Mouse (Mus musculus) heart, adult 8-10 months (tissue): ENCODE measurements at regions not wholly inside any gene's neighbourhood (a gene's known extent, or its start where the extent isn't known, plus 50 kb on each side); places are given as distances from the start of the nearest gene placed in this dataset.

ENCODE experiments used
- DNase-seq: peaks from one replicate; pipeline ENCODE4 v3.0.0; 2022; ENCODE audit warnings: low spot score

DNA sequence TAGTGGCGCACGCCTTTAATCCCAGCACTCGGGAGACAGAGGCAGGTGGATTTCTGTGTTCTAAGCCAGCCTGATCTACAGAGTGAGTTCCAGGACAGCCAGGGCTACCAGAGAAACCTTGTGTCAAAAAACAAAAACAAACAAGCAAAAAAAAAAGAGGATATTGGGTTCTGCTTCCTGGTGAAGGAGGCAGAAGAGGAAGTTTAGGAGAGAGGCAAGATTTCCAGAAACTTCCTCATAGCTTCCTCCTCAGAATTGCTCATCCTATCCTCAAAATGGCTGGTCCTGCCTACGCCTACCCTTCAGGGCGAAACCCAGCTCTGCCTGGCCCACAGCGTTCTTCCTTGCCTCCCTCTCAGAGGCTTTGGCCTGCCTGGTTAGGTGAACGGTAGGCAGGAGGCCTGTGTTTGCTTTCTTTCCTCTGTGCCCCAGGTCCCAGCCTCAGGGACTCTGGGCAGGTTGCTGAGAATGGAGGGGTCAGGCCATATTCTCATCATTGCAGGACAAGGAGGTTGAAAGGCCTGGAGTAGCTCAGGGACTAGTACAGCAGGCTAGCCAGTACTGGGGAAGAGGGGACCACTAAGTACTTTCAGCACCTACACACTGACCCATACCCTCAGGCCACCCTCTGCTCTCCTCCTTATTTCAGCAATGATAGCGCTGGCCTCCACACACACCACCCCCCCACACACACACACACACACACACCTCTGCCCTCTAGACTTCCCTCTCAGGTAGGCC lies 79.6 kb downstream of the Zfp36l2 start:
- DNase-seq: no peak

DNA sequence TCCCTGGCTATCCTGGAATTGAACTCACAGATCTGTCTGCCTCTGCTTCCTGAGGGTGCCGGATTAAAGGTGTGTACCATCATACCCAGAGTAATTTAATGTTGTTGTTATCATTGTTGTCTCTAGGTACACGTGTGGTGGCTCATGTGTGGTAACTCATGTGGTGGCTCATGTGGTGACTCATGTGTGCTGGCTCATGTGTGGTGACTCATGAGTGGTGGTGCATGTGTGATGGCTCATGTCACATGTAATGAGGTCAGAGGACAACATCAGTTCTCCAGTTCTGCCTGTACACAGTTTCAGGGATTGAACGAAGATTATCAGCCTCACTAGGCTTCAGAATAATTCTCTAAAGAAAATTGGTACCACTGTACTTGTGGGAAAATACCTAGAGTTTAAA lies 80.2 kb downstream of the Zfp36l2 start:
- DNase-seq: no peak

DNA sequence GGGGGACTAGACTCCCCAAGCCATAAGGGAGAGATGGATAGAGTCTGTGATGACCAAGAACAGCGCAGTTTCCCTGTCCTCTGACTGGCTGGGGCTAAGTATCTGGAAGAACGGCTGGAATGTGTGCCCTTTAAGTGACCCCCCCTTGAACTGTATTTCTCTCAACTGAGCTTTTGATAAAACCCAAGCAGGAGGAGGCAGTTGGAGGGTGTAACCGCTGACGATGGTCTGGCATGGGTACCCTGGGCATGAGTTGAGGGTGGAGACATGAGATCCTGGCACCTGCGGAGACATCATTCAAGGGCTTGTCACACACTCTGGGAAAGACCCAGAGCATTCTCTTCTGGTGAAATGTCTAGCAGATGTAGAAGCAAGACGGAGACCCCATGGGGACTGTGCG lies 83.5 kb downstream of the Zfp36l2 start:
- DNase-seq: no peak

DNA sequence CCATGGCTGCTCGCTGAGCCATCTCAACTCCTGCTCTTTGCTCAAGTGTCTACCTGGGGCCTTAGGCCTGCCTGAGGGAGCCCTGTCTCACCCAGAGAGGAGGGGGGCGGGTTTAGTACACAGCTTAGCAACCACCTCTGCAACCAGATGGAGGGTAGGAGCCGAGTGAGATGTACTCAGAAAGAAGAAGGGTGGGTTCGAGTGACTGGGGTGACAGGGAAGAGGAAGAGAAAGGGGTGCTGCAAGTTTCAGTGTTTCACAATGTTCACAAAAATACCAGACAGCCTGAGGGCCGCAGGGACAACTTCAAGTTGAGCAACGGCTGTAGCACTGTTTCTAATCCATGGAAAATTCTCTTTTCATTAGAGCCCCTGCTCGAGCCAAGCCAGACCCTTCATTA lies 84.4 kb downstream of the Zfp36l2 start:
- no peak for DNase-seq

DNA sequence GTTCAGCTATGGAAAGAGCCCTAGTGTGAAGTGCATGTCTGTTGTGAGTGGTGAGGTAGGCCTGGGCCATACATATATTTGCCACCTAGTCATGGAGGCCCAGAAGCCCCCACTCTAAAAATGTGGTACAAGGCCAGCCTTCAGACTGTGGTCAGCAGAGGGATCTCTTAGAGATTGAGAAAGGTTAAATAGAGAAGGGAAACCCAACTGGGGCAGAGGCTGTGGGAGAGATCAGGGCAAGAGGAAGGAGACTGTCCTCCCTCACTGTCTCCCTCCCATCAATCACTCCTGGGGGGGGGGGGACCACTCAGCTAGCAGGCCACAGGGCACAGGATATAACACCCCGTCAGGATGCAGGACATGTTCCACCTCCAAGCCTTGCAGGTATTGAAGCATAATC lies 86.1 kb downstream of the Zfp36l2 start:
- DNase-seq: no peak

DNA sequence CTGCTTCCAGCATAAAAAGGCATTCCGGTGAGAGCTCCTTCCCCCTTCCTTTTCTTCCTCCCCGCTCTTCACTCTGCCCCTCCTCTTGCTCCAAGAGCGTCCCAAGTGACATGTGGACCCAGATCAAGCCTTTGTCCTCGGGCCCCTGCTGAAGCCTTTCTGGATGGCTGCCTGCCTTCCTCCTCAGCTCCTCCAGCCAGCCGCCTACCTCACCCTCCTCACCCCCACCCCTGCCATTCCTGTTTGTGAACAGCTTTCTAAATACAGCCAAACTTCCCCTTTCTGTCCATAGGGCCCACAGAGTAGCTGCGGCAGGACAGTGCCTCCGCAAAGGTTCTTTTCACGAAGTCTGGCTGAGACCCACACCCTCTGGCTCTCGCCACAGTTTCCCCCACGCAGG lies 87.2 kb downstream of the Zfp36l2 start:
- no peak for DNase-seq

DNA sequence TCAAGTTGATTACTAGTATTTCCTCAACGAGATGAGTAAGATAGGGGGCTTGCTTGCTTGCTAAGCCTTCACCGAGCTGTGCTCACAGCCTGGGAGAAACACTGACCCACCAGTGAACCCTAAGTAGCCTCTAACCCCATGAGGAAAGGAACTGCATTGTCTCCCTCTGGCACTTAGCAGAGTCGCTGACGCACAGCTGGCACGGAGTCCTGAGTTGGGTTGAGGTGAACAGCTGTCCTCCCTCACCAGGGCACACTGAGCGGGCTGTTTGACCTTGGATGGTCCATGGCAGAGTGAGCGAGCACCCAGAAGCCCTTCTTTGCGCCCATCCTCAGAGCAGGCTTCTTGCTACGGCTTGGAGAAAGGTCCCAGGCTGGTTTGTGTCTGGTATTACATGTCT lies 88.0 kb downstream of the Zfp36l2 start:
- DNase-seq: no peak

DNA sequence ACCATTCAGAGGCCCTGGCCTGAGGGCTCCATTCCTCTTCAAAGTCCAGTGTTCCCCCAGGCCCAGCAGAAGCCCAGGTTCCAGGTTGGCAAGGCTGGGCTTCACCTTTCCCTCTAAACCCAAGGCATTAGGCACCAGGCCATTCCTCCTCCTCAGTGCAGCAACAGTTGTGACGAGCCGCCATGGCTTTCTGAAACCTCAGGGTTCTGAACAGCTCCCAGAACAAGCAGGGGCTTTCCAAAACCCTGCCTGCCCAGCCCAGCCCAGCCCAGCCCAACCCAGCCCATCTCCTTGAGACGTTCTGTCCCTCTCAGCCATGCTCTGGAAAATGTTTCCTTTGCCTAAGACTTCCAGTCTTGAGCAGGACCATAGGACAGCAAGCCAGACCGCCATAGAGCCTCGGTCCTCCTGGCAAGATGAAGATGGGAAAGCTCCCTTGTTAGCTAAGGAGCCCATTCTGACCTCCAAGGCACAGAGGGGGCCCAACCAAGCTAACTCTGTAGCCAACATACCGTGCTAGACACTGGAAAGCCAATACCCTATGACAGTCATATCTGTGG lies 89.8 kb downstream of the Zfp36l2 start:
- no peak for DNase-seq

DNA sequence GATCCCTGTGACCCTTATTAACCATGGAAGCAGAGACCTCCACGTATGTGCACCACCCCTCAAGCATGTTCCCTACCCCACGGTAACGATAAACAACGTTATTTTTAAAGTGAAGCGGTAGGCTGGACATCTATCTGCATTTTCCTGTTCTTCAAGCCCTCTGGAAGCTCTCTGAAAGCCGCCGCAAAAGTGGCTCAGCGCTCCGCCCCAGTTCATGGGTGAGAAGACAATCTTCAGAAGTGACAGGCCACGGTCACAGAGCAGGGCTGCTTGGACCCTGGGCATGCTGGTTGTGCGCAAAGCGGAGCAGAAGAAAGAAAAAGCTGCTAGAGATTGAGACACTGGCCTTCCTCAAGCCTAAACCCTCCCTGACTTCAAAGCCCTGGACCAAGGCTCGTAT lies 90.5 kb downstream of the Zfp36l2 start:
- DNase-seq: no peak

DNA sequence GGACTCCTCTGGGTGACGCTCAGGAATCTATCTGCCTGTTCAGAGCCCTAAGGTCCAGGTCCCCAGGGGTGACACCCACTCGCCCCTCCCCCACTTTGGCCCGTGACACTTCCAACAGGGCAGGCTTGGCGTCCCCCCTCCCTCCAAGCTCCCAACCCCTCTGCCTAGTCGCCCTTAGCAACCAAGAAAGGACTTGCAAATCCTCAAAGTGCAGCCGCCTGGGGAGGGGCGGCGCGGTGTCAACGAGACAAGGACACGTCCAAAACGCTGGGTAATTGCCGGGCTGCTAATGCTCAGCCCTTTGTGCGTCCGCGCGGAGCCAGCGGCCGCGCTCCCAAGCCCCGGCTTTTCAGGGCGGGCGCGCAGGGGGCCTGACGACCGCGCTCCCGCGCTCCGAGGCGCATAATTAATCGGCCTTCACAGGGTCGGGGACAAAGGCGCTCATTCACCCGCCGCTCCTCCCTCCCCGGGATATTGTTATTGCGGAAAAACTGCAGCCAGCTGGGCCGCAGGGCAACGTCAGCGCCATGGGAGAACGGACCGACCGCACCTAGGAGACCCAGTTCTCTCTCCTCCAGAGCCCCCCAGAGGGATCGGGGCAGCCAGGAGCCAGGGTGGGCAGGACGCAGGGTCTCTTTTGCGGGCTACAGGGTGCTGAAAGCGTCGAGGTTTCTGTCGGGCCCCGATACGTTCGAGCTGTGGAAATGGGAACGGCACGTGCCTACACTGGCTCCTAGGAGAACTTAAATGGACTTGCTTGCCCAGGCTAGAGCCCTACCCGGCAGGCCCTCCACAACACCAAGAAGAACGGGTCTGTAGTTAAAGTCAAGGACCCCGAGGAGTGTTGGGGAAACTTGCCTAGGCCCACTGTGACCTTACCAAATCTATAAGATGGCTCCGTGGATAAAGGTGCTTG lies 91.1 kb downstream of the Zfp36l2 start:
- DNase-seq: no peak

DNA sequence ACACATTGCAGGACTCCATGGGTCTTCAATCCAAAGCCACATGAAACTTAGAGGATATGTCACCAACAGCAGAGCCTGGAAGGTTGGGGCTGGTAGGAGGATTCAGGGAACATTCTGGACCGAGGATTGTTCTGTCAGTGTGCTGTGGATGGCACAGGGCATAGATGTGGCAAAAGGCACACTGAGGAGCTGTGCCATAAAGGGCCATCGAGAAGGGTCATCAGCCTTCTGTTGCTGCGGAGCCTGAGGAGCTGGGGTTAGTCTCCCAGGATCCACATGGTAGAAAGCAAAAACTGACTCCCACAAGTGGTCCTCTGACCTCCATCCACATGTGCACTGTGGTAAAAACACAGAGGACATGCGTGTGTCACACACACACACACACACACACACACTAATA lies 91.9 kb downstream of the Zfp36l2 start:
- DNase-seq: no peak

DNA sequence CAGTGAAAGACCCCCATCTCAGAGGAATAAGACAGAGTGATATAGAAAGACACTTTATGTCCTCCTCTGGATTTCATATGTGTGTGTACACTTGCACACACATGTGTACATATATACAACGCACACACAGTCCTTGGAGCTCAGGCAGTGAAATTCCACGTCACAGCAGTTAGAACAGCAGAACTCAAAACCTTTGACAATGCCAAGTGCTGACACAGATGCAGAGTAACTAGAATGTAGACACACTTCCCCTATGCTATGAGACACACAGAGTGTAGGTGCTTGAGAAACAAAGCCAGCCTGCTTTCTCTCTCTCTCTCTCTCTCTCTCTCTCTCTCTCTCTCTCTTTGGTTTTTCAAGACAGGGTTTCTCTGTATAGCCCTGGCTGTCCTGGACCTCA lies 92.7 kb downstream of the Zfp36l2 start:
- no peak for DNase-seq

DNA sequence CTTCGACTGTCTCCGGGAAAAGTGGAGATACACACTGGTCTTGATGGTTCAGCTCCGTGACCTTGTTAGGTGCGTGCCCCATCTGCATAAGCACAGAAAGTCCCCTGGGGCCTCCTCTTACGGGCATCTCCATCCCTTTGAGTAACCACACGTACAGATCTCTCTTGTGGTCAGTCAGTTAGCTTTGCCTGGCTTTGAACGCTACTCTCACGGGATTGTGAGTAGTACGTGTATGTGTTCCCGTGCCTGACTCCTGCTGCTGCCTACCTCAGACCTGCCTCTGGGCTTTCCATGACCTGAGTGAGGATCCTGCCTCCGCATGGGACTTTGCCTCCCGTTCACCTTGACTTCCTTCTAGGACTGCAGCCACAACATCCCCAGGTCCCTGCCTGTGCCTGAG lies 101.4 kb downstream of the Zfp36l2 start:
- DNase-seq: no peak

DNA sequence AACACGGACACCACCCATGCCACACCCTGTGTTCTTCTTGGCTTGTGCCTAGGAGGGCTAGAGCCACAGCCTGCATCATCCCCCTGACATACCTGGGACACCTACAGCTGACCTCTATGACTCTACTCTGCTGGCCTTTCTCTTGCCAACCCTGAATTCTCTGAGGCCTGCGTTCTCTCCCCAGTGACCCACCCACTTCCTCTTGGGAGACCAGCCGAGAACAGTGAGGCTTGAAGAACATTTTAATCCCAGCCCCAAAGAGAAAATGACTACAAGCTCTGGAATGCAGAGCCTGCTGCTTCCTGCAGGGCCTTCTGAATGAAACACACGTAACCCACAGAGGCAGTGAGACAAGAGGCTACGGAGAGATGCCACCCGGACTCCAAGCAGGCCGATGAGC lies 102.0 kb downstream of the Zfp36l2 start:
- peak; percentile 88 for DNase-seq

DNA sequence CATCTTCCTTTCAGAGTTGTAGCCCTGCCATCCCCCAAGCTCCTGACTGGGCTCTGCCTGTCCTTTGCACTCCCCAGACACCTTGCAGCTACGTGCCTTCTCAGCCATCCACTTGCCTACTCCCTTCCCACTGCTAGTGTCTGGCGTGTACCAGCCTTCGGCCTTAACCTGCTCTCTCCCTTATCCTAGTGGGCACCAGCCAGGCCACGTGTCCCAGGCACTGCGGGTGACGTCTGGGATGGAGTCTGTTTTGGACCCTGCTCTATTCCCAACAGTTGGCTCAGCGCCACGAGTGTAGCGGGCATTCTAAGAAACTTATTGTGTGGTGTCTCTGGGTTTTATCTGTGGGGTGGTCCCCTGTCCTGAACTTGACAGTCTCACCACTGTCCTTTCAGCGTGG lies 102.5 kb downstream of the Zfp36l2 start:
- no peak for DNase-seq

DNA sequence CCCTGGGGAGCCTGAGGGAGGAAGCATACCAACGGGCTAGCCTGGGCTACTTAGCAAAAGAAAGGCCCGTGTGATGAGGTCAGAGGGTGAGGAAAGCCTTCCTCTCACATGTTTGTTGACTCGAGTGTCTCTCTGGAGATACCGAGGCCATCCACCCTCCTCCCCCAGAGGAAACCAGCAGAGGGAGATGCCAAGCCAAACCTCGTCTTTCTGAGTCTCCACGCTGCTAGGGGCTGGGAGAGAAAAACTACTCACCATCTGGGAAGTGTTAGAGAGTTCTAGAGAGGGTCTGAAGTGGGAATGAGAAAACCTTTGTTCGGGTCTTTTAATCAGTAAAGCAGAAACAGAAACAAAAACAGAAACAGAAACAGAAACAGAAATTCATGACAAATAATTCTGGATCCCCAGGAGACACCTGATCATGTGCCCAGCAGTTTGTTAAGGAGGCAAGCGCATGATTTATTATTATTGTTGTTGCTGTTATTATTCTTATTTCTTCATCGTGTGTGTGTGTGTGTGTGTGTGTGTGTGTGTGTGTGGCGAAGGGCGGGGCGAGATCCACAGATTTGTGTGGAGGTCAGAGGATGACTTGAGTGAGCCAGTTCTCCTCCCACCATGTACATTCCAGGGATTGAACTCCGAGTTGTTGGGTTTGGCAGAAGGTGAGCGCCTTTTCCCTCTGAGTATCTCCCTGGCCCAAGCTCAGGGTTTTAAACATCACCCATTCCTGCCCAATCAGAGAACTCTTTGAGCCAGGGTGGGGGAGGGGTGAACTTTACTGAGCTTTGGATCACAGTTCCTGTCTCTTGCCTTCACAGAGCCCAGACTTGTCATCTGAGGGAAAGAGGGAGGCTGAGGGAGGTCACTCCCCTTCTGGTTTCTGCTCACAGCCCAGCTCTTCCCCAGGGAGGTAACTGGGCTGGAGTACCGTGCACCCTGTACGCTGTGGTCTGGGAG lies 104.2 kb downstream of the Zfp36l2 start:
- DNase-seq: peak; percentile 80

DNA sequence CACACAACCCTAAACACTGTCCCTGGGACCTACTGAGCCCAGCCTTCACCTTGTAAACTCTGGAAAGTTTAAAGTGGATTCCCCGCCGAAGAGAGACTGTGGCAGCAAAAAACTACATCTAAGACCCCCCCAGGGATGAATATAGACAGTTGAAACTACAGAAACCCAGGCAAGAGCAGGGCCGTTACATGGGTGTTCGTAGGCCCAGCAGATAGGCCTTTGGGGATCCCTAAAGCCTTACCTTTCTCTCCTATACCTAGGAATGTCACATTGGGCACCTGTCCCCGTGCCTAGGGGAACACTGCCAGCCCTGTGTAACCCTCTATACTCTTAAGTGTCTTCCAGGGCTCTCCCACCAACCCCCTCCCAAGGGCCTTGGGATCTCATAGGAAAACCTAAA lies 105.2 kb downstream of the Zfp36l2 start:
- DNase-seq: no peak

DNA sequence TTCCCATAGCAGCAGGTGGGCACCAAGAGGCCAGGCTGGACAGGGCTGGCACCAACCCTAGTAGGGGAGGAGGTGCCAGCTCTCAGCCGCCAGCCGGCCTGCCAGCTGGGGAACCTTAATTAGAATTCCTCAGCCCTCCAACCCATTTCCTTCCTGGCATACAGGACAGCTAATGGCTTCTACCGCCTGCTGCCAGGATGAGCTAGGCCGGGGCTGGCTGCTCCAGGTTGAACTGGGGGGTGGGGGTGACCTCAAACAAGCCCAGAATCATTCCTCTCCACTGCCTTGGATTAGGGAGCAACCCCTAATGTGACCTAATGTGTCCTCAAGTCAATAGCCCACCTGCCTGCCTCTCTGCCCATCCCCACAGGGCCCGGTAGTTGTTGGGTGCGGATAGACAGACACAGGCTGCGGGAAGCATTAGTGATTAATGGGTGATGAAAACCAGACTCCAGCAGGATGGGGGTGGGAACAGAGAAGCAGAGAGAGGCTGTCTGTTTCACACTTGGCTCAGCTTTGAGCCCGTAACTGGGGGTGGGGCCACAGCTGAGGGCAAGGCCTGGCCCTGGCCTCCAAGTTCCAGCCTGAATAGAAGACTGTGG lies 105.9 kb downstream of the Zfp36l2 start:
- DNase-seq: no peak

DNA sequence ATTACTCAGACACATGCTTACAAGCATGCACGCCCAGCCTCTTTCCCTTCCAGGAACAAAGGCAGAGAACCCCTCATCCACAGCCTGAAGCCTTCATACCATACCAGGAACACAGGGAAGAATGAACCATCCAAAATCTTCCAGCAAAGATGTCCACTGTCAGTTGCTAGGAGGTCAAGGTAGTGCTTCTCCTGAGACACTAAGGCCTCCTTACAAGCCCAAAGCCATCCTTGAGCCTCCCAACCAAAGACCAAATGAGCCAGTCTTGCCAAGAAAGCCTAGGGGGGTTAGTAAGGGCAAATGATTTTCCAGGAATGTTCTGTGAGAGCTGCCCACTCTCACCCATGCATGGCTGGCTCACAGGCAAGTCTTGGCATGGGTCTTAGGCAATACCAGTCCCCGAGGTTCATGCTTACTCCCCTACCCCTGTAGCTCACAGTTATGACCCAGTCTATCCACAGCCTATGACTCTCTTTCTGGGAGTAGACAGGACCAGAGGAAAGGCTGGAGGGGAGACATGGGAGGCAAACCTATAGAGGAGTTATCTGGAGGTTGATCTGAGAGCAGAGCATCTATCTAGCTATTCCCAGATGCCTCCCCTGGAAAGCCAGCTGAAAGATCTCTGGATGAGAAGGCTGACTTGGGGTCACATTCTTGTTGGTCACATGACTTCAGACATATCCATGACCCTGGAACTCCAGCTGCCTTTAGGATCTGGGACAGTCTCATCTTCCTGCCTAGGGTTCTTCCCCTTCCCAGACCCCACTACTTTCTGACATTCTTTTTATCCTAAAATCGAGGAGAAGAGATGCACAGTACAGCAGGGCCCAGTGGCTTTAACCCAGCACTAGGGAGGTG lies 112.4 kb downstream of the Zfp36l2 start:
- no peak for DNase-seq
